Comparison of ENCODE assay signal across 8 mouse cellular contexts in the genomic region with DNA sequence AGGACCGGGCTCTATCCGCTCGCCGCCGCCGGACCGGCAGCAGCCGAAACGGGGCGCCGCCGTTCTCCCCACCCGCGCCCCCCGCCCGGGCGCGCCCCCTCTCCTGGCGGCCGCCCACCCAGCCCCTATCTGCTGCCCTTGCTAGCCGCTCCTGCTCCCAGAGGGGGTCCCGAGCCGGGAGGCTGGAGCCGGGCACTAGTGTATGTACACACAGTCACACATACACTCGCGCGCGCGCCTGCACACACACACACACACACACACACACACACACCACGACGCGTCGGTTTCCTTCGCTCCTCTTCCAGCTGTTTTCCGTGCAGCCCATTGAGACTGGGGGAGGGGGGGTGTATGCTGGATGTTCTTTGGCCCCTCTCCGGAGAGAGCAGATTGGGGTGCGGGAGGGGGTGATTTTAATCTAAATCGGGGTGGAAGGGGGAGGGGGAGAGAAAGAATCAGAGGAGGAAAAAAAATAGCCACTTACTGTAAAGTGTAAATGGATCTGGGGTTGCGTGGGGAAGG. TPM values are rescaled to one million over a fixed set of nuclear protein-coding genes. Genes with fewer than 3 reads are reported as not detected.
DNase-seq lines count a peak whose midpoint lies in the region; TF ChIP-seq lines count a peak whose summit lies in the region.

No protein-coding gene starts in this region.

- H3K9ac ChIP-seq in ES-Bruce4 (ENCODE audit: low read depth, poor library complexity, severe bottlenecking): peak overlapping the region; percentile 87

- no peak for TF ChIP-seq EP300 in ES-Bruce4 (IDR thresholded peaks at IDR 0.05; ENCODE audit: insufficient read depth, low read depth, low read length)

- TF ChIP-seq POLR2A in ES-Bruce4 (IDR thresholded peaks at IDR 0.05; ENCODE audit: insufficient read depth, low read length): no peak

- DNase-seq in adrenal gland, adult 8-10 months: peak; percentile 47
- DNase-seq in forebrain, embryonic 10.5 days (ENCODE audit: extremely low spot score, low spot score): peak; percentile 68
- DNase-seq in heart, postnatal 4 days: peak; percentile 69
- DNase-seq in left cerebral cortex, adult 18-20 months (ENCODE audit: low spot score in 2 of 2): peak; percentile 36 to 46
- peak; percentile 70 to 75 for DNase-seq in lung, postnatal 4 days
- peak; percentile 44 for DNase-seq in right cerebral cortex, postnatal 25 days
- DNase-seq in Muller cell, postnatal 12 days (ENCODE audit: inconsistent ontology term): no peak

- H3K4me3 ChIP-seq in ES-Bruce4 (ENCODE audit: low read depth, low read length): peak overlapping the region; percentile 76
- peak overlapping the region; percentile 87 for H3K4me3 ChIP-seq in forebrain, embryonic 10.5 days

- WGBS in forebrain, embryonic 10.5 days: 0% methylated on average over 34 of the region's 39 CpGs

- no peak for TF ChIP-seq CTCF in ES-Bruce4 (IDR thresholded peaks at IDR 0.05; ENCODE audit: low read depth, low read length)

- H3K36me3 ChIP-seq in ES-Bruce4 (ENCODE audit: control insufficient read depth, insufficient read depth, low read length, poor library complexity, severe bottlenecking): no peaks in the 10 kb centered on the region
- H3K36me3 ChIP-seq in forebrain, embryonic 10.5 days (replicated peaks): no peaks in the 10 kb centered on the region

- no peak overlapping the region for H3K27ac ChIP-seq in ES-Bruce4 (ENCODE audit: insufficient read depth, low read length)
- peak overlapping the region; percentile 93 for H3K27ac ChIP-seq in forebrain, embryonic 10.5 days

- H3K4me1 ChIP-seq in ES-Bruce4 (ENCODE audit: control insufficient read depth, insufficient read depth, low read length): no peaks in the 10 kb centered on the region
- H3K4me1 ChIP-seq in forebrain, embryonic 10.5 days: peaks cover 64% of the 10 kb centered on the region

- H3K27me3 ChIP-seq in ES-Bruce4 (ENCODE audit: control insufficient read depth, insufficient read depth, low read length, poor library complexity, severe bottlenecking): peaks cover 17% of the 10 kb centered on the region
- peaks cover 64% of the 10 kb centered on the region for H3K27me3 ChIP-seq in forebrain, embryonic 10.5 days (ENCODE audit: poor library complexity, severe bottlenecking)

- no peaks in the 10 kb centered on the region for H3K9me3 ChIP-seq in ES-Bruce4 (replicated peaks; ENCODE audit: control insufficient read depth, insufficient read depth, low read length, poor library complexity, severe bottlenecking)
- H3K9me3 ChIP-seq in forebrain, embryonic 10.5 days: no peaks in the 10 kb centered on the region

RNA-seq across cellular contexts. Expression of gene Atxn1, which starts 0.4 kb away (rescaled TPM):
- 10.1 and 11.2 TPM in 2 replicates for polyA plus RNA-seq in ES-Bruce4 (2011; ENCODE audit: insufficient read depth, insufficient read length, low read depth, missing spikeins)
- total RNA-seq in adrenal gland, adult 8-10 months (2022): 10 to 100 TPM; 32.0 to 59.9 (median 48.1) TPM
- polyA plus RNA-seq in forebrain, embryonic 10.5 days (2016; fragmentation: Nextera tagmentation; extraction: Ambion mirVana): 1.6 and 2.2 TPM in 2 replicates
- total RNA-seq in heart, postnatal 4 days (2021): 10 to 100 TPM; 44.4 to 45.6 TPM
- 100 to 1,000 TPM; 167 to 176 TPM for total RNA-seq in left cerebral cortex, adult 18-20 months (2021)
